Mouse (Mus musculus) right cerebral cortex, postnatal 25 days (tissue): ENCODE results near the gene Cacfd1.

Source experiments
- DNase-seq: peaks from one replicate; pipeline ENCODE4 v3.0.0; 2022

Cacfd1 gene

DNA sequence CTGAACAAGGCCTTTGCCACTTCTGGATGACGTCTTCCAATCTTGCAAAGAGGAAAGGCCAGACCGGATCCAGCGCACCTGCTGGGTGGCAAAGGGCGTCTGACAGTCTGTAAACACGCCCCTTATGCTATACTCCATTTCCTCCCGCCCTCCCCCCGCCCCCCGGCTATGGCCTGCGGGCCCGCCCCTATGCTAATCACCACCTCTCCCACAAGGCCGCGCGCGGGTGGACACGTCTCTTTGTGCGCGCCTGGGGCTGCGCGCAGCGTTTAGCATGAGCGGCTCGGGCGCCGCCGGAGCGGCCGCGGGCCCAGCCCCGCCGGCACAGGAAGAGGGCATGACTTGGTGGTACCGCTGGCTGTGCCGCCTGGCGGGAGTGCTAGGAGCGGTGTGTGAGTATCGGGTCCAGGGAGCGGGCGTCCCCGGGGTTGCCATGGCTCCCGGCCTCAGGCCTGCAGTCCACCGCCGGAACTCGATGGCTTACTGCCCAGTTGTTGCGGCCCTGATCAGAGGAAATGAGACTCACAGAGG is at the start of gene Cacfd1:
Gene Cacfd1, plus strand, starts transcription at position 213 of the 531 bp plus-strand sequence.
- DNase-seq: peak; percentile 88

DNA sequence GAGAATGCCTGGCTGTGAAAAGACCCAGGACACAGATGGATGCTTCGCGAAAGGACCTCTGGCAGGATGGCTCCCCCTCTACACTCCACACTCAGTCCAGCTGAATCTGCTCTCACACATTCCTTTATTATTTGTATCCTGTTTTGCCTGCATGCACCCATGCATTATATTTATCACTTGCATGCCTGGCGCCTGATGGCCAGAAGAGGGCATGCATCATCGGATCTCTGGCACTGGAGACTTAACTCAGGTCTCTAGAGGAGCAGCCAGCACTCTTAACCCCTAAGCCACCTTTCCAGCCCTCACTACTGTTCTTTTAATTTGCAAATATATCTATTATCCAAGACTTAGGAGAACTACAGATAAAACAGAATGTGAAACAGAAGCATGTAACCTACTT is 49.0 kb upstream of the Cacfd1 start:
- DNase-seq: no peak

DNA sequence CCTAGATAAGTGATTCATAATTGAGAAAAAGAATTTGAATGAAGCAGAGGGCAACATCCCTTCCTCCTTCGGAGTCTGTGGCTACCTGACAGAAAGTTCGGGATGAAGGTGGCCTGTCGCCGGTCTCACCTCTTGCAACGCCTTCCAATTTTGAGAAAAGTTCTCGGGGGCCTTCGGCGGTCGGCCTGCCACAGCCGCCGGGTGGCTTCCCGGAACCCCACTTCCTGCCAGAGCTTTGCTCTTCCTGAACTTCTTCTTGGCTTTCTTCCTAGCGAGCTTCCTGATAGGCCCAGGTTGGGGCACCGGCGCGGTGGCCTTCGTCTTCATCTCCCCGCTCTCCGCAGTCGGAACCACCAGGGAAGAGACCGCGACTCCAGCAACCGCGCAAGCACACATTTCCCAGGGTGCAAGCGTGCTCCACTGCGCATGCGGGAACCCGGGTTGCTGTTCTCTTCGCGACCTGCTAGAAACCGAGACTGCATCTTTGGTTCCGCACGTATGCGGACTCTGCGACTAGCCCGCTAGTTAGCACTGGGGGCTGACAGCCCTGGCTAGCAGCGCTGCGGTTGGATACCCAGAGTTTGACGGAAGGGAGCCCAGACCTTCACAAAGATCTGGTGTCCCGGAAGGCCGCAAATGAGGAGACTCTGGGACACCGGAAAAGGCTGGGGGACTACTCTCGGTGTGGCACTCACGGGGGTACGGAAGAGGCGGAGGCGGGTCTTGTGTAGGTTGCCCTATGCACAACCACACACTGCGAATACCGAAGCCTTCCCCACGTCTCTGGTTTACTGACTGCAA is 45.6 kb upstream of the Cacfd1 start, which contains the start of gene Rexo4:
Gene Rexo4, minus strand, starts transcription at position 464 of the 801 bp plus-strand sequence.
- DNase-seq: peak; percentile 93

DNA sequence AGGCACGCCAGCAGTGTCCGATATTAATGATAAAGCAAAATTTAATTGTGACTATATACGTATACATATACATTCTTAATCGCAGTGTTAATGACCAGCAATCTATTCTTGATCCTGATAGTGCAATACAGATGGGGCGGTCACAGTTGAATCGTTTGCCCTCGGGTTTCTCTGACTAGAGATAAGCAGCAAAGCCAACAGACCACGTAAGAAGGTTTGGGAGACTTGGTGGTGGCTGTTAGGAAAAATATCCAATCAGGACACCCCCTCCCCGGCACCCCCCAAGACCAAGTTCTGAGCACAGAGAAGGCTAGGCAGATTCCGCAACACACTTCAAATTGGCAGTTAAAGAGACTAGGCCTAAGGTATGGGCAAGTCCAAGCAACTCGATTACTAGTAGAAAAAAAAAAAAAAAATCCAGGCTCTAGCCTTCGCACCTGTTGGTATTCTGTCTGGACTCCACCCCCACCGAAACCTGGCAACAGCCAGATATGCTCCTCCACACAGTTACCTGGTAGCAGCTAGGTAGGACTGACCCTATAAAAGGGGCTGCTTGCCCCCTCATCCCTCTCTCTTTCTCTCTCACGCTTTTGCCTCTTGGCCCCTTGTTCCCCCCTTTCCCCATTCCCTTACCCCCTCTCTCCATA is 44.9 kb upstream of the Cacfd1 start:
- no peak for DNase-seq

DNA sequence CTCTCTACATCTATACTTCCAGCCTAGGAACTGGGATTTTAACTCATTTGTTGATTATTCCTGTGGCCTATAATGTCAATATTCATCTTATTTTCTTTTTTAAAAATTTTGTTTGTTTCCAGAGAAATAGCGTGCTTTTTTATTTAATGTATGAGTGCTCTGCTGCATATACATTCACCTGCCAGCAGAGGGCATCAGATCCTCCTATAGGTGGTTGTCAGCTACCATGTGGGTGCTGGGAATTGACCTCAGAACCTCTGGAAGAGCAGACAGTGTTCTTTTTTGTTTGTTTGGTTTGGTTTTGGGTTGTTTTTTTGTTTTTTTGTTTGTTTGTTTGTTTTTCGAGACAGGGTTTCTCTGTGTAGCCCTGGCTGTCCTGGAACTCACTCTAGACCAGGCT is 42.5 kb upstream of the Cacfd1 start:
- no peak for DNase-seq

DNA sequence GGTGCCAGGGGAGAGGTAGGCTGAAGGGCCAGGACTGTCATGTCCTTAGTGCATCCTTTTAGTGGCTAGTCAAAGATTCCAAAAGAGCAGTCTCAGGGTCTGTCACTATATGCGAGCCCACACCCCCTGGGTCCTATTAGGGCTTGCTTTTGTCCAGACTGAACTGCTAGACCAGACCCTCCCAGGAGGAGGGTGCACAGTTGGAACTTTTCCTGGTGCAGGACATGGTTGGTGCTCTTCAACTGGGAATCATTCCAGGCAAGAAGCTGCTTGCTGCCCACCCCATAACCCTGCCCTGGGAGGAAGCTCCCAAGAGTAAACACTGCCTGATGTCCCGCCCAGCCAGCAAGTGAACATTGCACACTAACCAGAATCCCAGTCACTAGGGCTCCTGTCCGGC is 36.6 kb upstream of the Cacfd1 start, which contains the start of gene Adamts13:
Gene Adamts13, plus strand, starts transcription at position 301 of the 400 bp plus-strand sequence.
- DNase-seq: no peak

DNA sequence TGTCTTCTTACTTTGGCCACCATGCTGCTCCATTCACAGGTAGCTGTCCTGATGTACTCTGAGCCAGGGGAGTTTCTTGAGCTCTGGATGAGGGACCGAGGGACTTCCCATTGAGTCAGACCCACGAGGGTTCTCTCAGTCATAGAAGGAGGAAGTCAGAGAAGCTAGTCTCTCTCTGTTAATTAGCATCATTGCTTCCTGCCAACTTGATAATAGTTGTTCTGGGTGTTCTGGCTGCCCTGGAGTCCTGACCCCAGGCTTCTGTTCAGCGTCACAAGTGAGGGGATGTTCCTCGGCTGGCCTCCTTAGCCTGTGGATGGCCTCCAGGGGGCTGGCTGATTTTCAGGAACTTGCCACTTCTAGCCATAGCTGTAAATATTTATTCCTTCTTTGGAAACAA is 35.8 kb upstream of the Cacfd1 start:
- DNase-seq: no peak

DNA sequence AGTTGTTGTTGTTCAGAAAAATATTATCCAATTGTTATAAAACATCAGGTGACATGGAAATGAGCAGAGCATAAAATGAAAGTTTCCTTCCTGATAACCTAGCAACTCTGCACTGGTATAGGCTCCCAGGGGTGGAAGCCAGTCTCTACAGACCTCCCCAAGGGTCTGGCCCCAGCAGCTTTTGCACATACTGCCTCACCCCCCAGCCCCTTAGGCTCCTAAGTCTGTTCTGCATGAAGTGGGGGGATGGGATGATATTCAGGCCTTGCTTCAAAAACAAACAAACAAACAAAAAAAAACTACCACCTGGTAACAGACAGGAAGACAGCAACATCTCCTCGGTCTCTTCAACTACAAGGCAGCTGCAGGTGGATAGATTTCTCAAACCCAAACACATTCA is 29.4 kb upstream of the Cacfd1 start:
- no peak for DNase-seq

DNA sequence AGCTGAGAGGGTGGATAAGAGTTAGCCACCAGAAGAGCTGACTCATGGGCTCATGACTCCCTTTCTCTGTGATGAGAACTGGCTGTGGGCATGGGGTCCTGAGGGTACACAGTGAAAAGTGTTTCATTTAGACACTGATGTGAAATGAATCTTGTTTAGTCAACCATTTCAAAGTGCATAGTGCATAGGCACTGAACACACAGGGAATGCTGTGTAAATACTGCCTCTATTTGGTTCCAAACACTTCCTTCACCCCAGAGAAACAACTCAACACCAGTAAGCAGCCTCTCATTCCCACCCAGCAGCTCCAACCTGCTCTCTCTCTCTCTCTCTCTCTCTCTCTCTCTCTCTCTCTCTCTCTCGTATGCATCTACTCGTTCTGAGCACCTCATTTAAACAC is 25.5 kb upstream of the Cacfd1 start:
- no peak for DNase-seq

DNA sequence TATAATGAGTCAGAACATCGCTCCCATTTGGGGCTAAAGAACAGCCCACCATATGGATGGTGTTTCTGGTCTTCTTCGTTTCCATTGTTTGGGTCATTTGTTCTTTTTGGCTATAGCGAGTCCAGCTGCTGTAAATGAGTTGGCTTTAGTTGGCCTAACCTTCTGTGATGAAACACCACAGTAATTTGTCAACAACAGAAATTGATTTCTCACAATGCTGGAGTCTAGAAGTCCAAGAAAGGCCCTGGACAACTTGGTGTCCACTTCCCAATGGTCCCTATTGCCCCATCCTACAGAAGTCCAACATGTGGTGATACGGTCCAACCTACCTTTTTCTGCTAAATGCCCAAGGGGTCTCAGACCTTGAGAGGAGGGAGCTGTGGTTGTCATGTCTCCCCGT is 25.1 kb upstream of the Cacfd1 start:
- DNase-seq: no peak

DNA sequence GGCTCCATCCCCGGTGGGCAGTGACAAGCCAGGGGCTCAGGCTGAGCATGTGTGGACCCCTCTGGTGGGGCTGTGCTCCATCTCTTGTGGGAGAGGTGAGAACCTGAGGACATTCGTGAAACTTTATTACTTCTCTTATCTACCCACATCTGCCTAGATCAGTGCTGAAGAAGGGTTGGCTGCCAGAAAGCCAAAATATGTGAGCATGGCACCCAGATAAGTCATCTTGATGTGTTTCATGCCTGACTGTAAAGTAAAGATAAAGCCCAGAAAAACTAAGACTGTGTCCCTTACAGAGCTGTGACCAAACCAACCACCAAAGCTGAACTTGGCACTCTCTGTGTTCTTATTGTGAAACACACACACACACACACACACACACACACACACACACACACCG is 15.8 kb upstream of the Cacfd1 start:
- no peak for DNase-seq

DNA sequence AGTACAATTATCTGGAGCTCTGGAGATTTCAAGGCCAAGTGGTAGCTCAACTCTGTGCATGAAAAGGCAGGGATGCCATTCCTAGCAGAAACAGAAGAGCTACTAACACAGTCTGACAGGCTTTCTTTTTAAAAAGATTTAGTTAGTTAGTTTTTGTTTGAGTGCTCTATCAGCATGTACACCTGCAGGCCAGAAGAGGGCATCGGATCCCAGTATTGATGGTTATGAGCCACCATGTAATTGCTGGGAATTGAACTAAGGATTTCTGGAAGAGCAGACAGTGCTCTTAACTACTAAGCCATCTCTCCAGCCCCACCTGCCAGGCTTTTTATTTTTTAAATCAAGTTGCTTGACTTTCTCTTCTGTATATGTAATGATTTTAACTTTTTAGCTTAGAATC is 12.2 kb upstream of the Cacfd1 start:
- DNase-seq: no peak

DNA sequence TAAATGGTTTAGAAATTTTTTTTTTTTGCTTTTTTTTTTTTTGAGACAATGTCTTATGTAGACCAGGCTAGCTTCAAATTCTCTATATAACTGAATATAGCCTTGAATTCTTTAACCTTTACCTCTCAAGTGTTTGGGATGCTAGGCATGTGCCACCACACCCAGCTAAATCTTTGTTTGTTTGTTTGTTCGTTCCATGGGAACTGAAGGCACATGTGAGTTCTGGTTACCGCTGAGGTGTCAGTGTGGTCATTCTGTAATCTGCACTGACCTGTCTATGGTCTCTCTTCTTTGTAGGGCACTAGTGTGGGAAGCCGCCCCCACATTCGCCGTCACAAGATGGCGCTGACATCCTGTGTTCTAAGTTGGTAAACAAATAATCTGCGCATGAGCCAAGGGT is 11.7 kb upstream of the Cacfd1 start:
- DNase-seq: no peak

DNA sequence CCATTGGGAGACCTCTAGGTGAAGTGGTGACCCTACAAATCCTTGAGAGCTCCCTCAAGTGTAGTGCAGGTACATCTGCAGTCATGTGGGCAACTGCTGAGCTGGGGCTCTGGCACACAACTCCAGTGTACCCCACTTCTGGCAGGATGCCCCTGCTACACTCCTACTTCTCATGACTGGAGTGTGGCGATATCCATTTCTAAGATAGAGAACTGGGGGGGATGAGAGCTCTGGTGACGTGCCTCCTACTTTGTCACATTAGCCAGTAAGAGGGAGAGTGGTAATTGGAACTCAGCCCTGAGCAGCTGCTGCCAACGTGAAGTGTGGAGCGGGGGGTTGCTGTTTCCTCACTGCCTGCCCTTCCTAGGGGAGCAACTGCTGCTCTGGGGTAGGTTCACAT is 3.5 kb upstream of the Cacfd1 start:
- peak; percentile 39 for DNase-seq

DNA sequence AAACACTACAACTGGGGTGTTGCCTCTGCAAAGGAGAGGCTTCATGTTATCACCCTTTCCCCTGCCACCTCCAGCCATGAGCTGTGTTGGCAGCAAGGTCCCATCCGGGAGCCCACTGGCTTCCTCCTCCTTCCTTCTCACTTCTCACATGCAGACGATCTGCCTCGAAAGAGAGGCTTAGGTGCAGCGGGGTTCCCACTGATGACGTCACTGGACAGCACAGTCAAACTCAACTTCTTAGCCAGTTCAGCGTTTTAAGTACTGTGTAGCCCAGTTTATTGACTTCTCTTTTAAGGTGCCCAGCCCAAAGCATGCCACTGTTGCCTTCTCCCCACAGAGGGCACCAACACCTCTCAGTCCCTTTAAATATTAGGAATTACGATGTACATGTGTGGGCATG is 2.0 kb upstream of the Cacfd1 start:
- DNase-seq: no peak

DNA sequence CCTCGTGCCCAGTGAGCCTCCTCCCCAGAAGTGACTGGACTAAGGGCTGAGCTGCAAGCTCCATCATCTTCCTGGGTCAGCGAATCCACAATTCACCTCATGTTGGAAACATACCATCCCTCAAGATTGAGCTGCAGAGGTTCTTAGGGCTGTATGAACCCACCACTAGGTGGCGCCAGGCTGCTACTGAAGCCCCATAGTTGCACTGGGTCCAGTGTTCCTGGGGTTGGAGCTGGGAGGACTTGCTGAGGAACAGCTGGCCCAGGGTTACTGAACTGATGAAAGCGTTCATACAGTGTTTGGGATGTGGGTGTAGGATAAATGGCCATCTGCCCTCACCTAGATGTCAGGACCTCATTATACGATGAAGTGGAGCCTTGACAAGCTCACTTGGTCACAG is 8.1 kb downstream of the Cacfd1 start:
- peak; percentile 59 for DNase-seq

DNA sequence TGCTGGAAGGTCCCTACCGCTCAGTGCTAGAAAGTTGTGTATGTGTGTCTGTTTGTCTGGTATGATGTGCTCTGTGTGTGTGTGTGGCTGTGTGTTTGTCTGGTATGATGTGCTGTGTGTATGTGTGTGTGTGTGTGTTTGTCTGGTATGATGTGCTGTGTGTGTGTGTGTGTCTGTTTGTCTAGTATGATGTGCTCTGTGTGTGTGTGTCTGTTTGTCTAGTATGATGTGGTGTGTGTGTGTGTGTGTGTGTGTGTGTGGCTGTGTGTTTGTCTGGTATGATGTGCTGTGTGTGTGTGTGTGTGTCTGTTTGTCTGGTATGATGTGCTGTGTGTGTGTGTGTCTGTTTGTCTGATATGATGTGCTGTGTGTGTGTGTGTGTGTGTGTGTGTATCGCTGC is 9.8 kb downstream of the Cacfd1 start:
- DNase-seq: no peak

DNA sequence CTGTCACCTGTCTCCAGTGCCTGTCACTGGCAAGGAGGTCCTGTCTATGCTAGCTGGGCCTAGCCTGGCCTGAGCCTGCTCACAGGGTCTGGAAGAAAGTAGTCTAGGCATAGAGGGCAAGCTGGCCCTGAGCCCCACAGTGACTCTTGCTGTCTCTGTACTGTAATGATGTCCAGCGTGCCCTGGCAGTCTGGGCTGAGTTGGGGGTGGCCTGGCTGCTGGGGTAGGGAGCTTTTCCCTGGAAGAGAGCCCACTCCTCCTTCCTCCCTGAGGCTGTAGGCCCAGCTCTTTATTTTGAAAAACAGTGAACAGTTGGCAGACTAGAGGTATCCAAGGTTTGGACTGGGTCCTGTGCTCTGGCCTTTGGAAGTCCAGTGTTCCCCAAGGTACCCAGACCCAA is 11.4 kb downstream of the Cacfd1 start:
- no peak for DNase-seq

DNA sequence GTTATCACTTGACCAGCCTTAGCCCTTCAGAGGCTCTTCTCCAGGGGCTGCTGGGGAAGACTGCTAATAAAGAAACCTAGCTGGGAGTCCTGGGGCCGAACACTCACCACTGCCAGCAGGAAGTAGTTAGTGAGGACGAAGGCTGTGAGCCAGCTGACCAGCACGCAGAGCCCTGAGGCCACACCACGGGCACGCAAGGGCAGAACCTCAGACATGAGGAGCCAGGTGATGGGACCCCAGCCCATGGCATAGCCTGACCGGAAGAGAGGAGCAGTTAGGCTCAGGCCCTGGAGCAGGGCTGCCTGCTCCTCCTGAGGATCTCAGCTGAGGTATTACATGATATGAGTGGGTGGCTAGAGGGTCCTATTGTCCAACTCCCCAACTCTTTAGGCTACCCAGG is 12.9 kb downstream of the Cacfd1 start:
- DNase-seq: no peak

DNA sequence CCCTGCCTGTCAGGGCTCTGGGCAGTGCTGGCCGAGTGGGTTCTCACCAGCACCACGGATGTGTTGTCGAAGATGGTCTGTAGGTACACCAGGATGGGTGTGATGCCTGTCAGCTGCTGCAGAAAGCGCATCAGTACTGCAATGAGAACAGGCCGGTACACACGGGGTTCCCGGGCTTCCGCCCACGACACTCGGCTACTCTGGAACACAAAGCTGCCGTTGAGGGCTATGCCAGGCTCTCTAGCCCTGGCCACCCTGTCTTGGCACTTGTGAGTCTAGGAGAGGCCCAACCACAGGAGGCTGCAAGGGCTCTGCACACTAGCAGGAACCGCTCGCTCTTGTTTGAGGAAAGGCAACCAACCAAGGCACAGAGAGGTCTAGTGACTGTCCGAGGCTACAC is 14.4 kb downstream of the Cacfd1 start:
- DNase-seq: no peak

DNA sequence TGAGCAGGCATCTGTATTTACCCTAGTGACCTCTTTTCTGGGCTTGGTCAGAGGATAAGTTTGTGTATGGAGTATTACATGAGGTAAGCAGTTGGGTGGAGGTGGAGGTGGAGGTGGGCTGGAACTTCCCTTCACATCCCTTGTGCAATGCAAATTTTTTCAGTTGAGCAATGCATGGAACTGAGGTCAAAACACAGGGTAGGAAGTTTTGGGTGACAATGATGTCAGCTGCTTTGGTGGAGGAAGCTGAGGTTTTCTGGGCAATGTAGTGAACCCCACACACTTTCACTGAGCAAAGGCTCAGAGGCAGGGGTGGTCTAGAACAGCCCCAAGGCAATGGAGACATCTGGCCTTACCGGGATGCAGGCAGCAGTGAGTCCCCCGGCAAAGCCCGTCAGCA is 15.8 kb downstream of the Cacfd1 start:
- no peak for DNase-seq

DNA sequence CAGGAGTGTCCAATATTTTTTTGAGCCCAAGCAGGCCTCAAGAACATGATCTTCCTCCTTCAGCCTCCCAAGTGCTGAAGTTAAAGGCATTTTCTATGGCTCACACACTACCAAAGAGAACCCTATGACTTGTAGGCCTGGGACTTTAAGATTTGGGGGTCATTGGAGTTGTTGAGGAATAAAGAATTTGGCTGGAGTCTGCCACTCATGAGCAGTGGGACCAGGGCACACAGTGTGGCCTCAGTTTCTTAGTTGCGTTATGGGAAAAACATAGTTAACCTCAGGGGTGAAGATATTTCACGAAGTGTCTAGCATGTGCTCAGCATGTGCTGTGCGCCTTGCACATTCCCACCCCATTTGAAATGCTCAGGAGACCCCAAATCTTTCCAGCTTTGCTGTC is 16.6 kb downstream of the Cacfd1 start:
- no peak for DNase-seq

DNA sequence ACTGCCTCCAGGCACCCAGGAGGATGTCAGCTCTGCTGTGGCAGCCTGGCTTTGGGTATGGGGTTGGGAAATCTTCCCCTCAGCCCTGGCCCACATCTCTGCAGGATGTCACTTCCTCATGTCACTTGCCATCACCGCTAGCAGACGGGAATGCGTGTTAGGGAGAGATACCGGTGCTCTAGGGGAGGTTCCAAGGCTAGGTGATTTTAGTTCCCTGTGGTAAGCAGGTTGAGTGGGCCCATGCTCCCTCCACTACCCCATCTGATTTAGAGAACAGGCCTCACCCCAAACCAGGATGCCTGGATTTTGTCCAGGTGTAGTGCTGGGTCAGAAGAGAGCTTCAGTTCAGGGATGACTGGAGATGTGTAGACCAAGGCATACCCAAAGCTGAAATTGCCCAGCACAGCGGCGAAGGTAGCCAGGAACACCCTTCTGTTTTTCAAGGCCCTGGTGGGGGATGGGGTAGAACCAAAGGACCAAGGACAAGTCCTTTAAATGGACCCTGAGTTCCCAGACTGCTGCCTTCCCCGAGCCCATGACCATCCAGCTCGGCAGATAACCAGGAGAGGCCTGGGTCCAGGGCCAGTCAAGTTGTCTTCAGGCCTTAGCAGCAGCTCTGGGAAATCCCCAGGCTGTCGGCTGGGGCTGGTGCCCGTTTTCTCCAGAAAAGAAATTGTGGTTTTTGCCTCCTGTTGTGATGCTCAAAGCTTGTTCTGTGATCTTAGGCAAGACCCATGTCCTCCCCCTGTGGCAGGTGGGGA is 17.3 kb downstream of the Cacfd1 start:
- no peak for DNase-seq
